Mouse (Mus musculus) bone marrow macrophage, adult 2 months (primary cell): ENCODE measurements around the gene Srarp.

Source experiments
- CTCF ChIP-seq: IDR thresholded peaks from 2 replicates; pipeline ENCODE4 v1.5.1; 2012; ENCODE audit warnings: low read depth, mild to moderate bottlenecking, low read length, moderate library complexity
- POLR2A ChIP-seq: IDR thresholded peaks from 2 replicates; pipeline ENCODE4 v1.6.1; 2012; ENCODE audit warnings: mild to moderate bottlenecking, low read depth, low read length, borderline replicate concordance

DNA sequence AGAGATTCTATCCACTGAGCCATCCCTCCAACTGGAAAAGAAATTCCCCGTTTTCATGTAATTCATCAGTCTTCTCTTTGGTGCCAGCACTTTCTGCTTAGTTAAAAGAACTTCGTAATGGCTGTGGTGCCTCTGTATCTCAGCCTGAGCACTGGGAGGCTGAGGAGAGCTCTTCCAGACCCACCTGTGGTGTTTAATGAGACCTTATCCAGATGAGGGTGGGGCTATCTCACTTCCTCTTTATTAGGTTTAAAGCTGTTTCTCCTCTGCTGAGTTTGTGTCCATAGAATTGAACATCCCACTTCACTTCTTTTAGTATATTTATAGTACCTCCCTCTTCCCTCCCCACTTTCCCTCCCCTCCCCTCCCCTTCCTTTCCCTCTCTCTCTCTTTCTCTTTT is 15.3 kb upstream of the Srarp start:
- TF ChIP-seq POLR2A (no peak), CTCF (no peak)
